Mouse (Mus musculus) spleen, adult 2 months (tissue): Measurements from ENCODE around the gene Rab1b.

Experiments used
- CTCF ChIP-seq: fragments of 200-500 bp; IDR thresholded peaks from 2 replicates; pipeline ENCODE4 v1.5.1; 2011; ENCODE audit warnings: mild to moderate bottlenecking, inconsistent platforms; ENCODE audit not compliant: insufficient read depth, insufficient read length, insufficient replicate concordance; ENCODE audit errors: extremely low read depth
- POLR2A ChIP-seq: fragments of 200-500 bp; IDR thresholded peaks from 2 replicates; pipeline ENCODE4 v1.6.1; 2011; ENCODE audit warnings: low read depth, low read length, inconsistent platforms

DNA sequence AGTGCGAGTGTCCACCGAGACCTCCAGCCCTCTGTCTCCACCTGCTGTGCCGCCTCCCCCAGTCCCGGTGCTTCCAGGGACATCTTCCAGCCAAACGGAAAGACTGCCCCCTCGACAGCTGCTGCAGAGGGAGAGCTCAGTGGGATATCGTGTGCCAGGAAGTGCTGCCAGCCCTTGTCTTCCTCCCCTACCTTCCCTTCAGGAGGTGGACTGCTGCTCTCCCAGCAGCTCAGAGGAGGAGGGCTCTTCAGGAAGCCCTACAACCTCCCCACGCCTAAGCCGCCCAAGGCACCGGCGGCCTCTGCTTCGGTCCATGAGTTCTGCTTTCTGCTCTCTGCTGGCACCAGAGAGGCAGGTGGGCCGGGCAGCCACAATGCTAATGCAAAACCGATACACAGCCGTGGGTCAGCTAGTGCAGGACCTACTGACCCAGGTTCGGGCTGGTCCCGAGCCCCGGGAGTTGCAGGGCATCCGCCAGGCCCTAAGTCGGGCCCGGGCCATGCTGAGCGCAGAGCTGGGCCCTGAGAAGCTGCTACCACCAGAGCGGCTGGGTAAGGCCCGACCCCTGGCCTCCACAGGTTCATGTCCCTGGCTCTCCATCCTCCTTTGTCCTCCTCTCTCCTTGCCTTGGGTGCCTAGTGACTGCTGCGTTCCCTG is 54.6 kb downstream of the Rab1b start:
- TF ChIP-seq CTCF: no peak
- TF ChIP-seq POLR2A: no peak
